Mouse (Mus musculus): ENCODE measurements around the gene Nos1ap.

Gene Nos1ap

GRCm38 (mm10) chr1:170368864-170369263 is 220.8 kb downstream of the Nos1ap start:
- no peak for DNase-seq (ENCODE audit: low spot score in 2 of 2)

- no peak for DNase-seq (ENCODE audit: low spot score in 2 of 2)
These were observed 222.5 kb downstream of the Nos1ap start for GRCm38 (mm10) chr1:170366981-170367700.

GRCm38 (mm10) chr1:170363746-170364145 is 225.9 kb downstream of the Nos1ap start:
- DNase-seq (ENCODE audit: low spot score in 2 of 2), result no peak

- DNase-seq (ENCODE audit: low spot score in 2 of 2), result no peak
These were observed 229.3 kb downstream of the Nos1ap start for GRCm38 (mm10) chr1:170360183-170360915.

GRCm38 (mm10) chr1:170353335-170353734 is 236.3 kb downstream of the Nos1ap start:
- DNase-seq (ENCODE audit: low spot score in 2 of 2), result no peak

GRCm38 (mm10) chr1:170351080-170351479 is 238.6 kb downstream of the Nos1ap start:
- no peak for DNase-seq (ENCODE audit: low spot score in 2 of 2)

GRCm38 (mm10) chr1:170346266-170346665 is 243.4 kb downstream of the Nos1ap start:
- DNase-seq (ENCODE audit: low spot score in 2 of 2), result no peak

GRCm38 (mm10) chr1:170343906-170344305 is 245.8 kb downstream of the Nos1ap start:
- no peak for DNase-seq (ENCODE audit: low spot score in 2 of 2)

- no peak for DNase-seq (ENCODE audit: low spot score in 2 of 2)
These were observed 246.6 kb downstream of the Nos1ap start for GRCm38 (mm10) chr1:170343081-170343480.

- no peak for DNase-seq (ENCODE audit: low spot score in 2 of 2)
These were observed 249.7 kb downstream of the Nos1ap start for GRCm38 (mm10) chr1:170339943-170340342.

GRCm38 (mm10) chr1:170332775-170333174 is 256.9 kb downstream of the Nos1ap start:
- no peak for DNase-seq (ENCODE audit: low spot score in 2 of 2)

- DNase-seq (ENCODE audit: low spot score in 2 of 2), result no peak
These were observed 257.7 kb downstream of the Nos1ap start for GRCm38 (mm10) chr1:170331926-170332325.

GRCm38 (mm10) chr1:170325277-170325676 is 264.4 kb downstream of the Nos1ap start:
- DNase-seq (ENCODE audit: low spot score in 2 of 2), result no peak

- DNase-seq (ENCODE audit: low spot score in 2 of 2), result no peak
These were observed 265.3 kb downstream of the Nos1ap start for GRCm38 (mm10) chr1:170324312-170324711.

GRCm38 (mm10) chr1:170323001-170323400 is 266.7 kb downstream of the Nos1ap start:
- DNase-seq (ENCODE audit: low spot score in 2 of 2), result no peak

- no peak for DNase-seq (ENCODE audit: low spot score in 2 of 2)
These were observed 267.6 kb downstream of the Nos1ap start for GRCm38 (mm10) chr1:170322046-170322445.

GRCm38 (mm10) chr1:170311431-170311830 is 278.2 kb downstream of the Nos1ap start:
- DNase-seq (ENCODE audit: low spot score in 2 of 2), result no peak

- no peak for DNase-seq (ENCODE audit: low spot score in 2 of 2)
These were observed 281.2 kb downstream of the Nos1ap start, which contains the start of gene Spata46 for GRCm38 (mm10) chr1:170308503-170308902. Gene Spata46, plus strand, starts transcription at chr1:170308803.

- no peak for DNase-seq (ENCODE audit: low spot score in 2 of 2)
These were observed 283.4 kb downstream of the Nos1ap start, which contains the start of gene Gm7694 for GRCm38 (mm10) chr1:170306232-170306631. Gene Gm7694, minus strand, starts transcription at chr1:170306332.

GRCm38 (mm10) chr1:170305002-170305401 is 284.7 kb downstream of the Nos1ap start:
- no peak for DNase-seq (ENCODE audit: low spot score in 2 of 2)

- no peak for DNase-seq (ENCODE audit: low spot score in 2 of 2)
These were observed 286.6 kb downstream of the Nos1ap start for GRCm38 (mm10) chr1:170303103-170303502.

GRCm38 (mm10) chr1:170302456-170302855 is 287.2 kb downstream of the Nos1ap start:
- DNase-seq (ENCODE audit: low spot score in 2 of 2), result no peak

- no peak for DNase-seq (ENCODE audit: low spot score in 2 of 2)
These were observed 288.0 kb downstream of the Nos1ap start for GRCm38 (mm10) chr1:170301686-170302085.
